Mouse (Mus musculus) CH12.LX (cell line): ENCODE results near the gene Eif3c. TPM values are rescaled to one million over a fixed set of nuclear protein-coding genes. Genes with fewer than 3 reads are reported as not detected.

ENCODE experiments used
- DNase-seq: peaks from one replicate; pipeline ENCODE4 v3.0.0-alpha.2; 2013; ENCODE audit errors: extremely low read depth
- H3K27ac ChIP-seq: 2 replicates; pipeline ENCODE4 v1.5.1; 2012; ENCODE audit warnings: low read depth, mild to moderate bottlenecking, control low read depth, moderate library complexity; ENCODE audit not compliant: insufficient read depth
- H3K27me3 ChIP-seq: replicated peaks from 2 replicates; pipeline ENCODE3; 2012; ENCODE audit warnings: inconsistent platforms
- H3K36me3 ChIP-seq, 2 experiments: replicated peaks in 1 of 2; 2 replicates each; pipeline versions ENCODE3 to v1.6.1; 2012; ENCODE audit warnings: inconsistent platforms in 1 of 2, low read length in 1 of 2, mild to moderate bottlenecking in 1 of 2, mixed read lengths in 1 of 2, moderate library complexity in 1 of 2; ENCODE audit not compliant: control insufficient read depth in 1 of 2, insufficient read depth in 1 of 2
- H3K4me1 ChIP-seq, 2 experiments: 2 replicates each; pipeline ENCODE4 v1.6.1; 2012; ENCODE audit warnings: inconsistent platforms in 1 of 2, moderate library complexity in 1 of 2; ENCODE audit not compliant: insufficient read depth in 2 of 2, control insufficient read depth in 1 of 2
- H3K4me2 ChIP-seq: 2 replicates; pipeline ENCODE4 v1.6.1; 2012; ENCODE audit warnings: low read depth, mild to moderate bottlenecking, control low read depth; ENCODE audit not compliant: poor library complexity, insufficient read depth, severe bottlenecking
- H3K4me3 ChIP-seq, 3 experiments: fragments of 150-350 bp in 1 of 3; sonication (generic) in 1 of 3; replicated peaks in 1 of 3; 2 replicates each; pipeline versions ENCODE3 to v1.5.1; 2011 to 2012; ENCODE audit warnings: low read depth in 2 of 3, low read length in 2 of 3, mild to moderate bottlenecking in 2 of 3, moderate library complexity in 2 of 3, control low read depth in 1 of 3, improper control_type of control experiment in 1 of 3, inconsistent platforms in 1 of 3, mixed read lengths in 1 of 3; ENCODE audit not compliant: poor library complexity in 1 of 3
- H3K79me2 ChIP-seq: replicated peaks from 2 replicates; pipeline ENCODE4 v1.6.1; 2012; ENCODE audit warnings: mild to moderate bottlenecking, moderate library complexity; ENCODE audit not compliant: control insufficient read depth, poor library complexity, insufficient read depth, severe bottlenecking; ENCODE audit errors: extremely low read depth
- H3K9ac ChIP-seq: 2 replicates; pipeline ENCODE4 v1.6.1; 2012; ENCODE audit warnings: low read depth, mild to moderate bottlenecking, control low read depth, moderate library complexity; ENCODE audit not compliant: insufficient read depth
- H3K9me3 ChIP-seq: replicated peaks from 2 replicates; pipeline ENCODE3; 2012; ENCODE audit warnings: low read length, inconsistent platforms, mixed read lengths
- BHLHE40 ChIP-seq: IDR thresholded peaks from 2 replicates; pipeline ENCODE4 v1.6.1; 2011; ENCODE audit warnings: mild to moderate bottlenecking, low read depth, low read length, improper control_type of control experiment
- CHD1 ChIP-seq: IDR thresholded peaks from 2 replicates; pipeline ENCODE4 v1.6.1; 2012; ENCODE audit warnings: low read depth, low read length, improper control_type of control experiment, inconsistent platforms
- CHD2 ChIP-seq: IDR thresholded peaks from 2 replicates; pipeline ENCODE4 v1.6.1; 2011; ENCODE audit warnings: low read length, improper control_type of control experiment
- CTCF ChIP-seq, 2 experiments: IDR thresholded peaks in 1 of 2; conservative IDR thresholded peaks in 1 of 2; 2 replicates each; pipeline ENCODE4 v1.5.1; 2011 to 2012; ENCODE audit warnings: low read depth in 2 of 2, low read length in 2 of 2, improper control_type of control experiment in 1 of 2, inconsistent platforms in 1 of 2, mild to moderate bottlenecking in 1 of 2, moderate library complexity in 1 of 2
- E2F4 ChIP-seq: IDR thresholded peaks from 2 replicates; pipeline ENCODE4 v1.6.1; 2011; ENCODE audit warnings: low read depth, low read length, improper control_type of control experiment; ENCODE audit not compliant: insufficient replicate concordance
- ELF1 ChIP-seq: IDR thresholded peaks from 2 replicates; pipeline ENCODE4 v1.6.1; 2014; ENCODE audit warnings: low read depth, mild to moderate bottlenecking, inconsistent platforms, low read length, improper control_type of control experiment
- EP300 ChIP-seq: IDR thresholded peaks from 2 replicates; pipeline ENCODE4 v1.6.1; 2011; ENCODE audit warnings: low read length, improper control_type of control experiment
- ETS1 ChIP-seq: conservative IDR thresholded peaks from 2 replicates; pipeline ENCODE4 v1.6.1; 2012; ENCODE audit warnings: low read depth, mild to moderate bottlenecking, inconsistent platforms, low read length, improper control_type of control experiment, moderate library complexity
- HCFC1 ChIP-seq: IDR thresholded peaks from 2 replicates; pipeline ENCODE4 v1.6.1; 2012; ENCODE audit warnings: low read depth, mild to moderate bottlenecking, inconsistent platforms, low read length, improper control_type of control experiment
- IRF4 ChIP-seq: IDR thresholded peaks from 2 replicates; pipeline ENCODE4 v1.6.1; 2014; ENCODE audit warnings: low read depth, mild to moderate bottlenecking, inconsistent platforms, low read length, improper control_type of control experiment
- JUN ChIP-seq: IDR thresholded peaks from 2 replicates; pipeline ENCODE4 v1.6.1; 2011; ENCODE audit warnings: low read depth, mild to moderate bottlenecking, low read length, improper control_type of control experiment, moderate library complexity; ENCODE audit not compliant: insufficient read depth
- MAFK ChIP-seq: IDR thresholded peaks from 2 replicates; pipeline ENCODE4 v1.6.1; 2011; ENCODE audit warnings: low read length, improper control_type of control experiment; ENCODE audit not compliant: insufficient replicate concordance
- MEF2A ChIP-seq: IDR thresholded peaks from 2 replicates; pipeline ENCODE4 v1.6.1; 2014; ENCODE audit warnings: low read depth, mild to moderate bottlenecking, inconsistent platforms, low read length, improper control_type of control experiment, borderline replicate concordance
- MXI1 ChIP-seq: IDR thresholded peaks from 2 replicates; pipeline ENCODE4 v1.6.1; 2011; ENCODE audit warnings: mild to moderate bottlenecking, low read depth, low read length, improper control_type of control experiment
- MYC ChIP-seq: IDR thresholded peaks from 2 replicates; pipeline ENCODE4 v1.6.1; 2011; ENCODE audit warnings: low read depth, mild to moderate bottlenecking, improper control_type of control experiment, low read length
- NELFE ChIP-seq: IDR thresholded peaks from 2 replicates; pipeline ENCODE4 v1.6.1; 2011; ENCODE audit warnings: low read depth, low read length, improper control_type of control experiment
- NRF1 ChIP-seq: IDR thresholded peaks from 2 replicates; pipeline ENCODE4 v1.6.1; 2014; ENCODE audit warnings: low read depth, mild to moderate bottlenecking, inconsistent platforms, low read length, improper control_type of control experiment, moderate library complexity
- POLR2A ChIP-seq: IDR thresholded peaks from 2 replicates; pipeline ENCODE4 v1.6.1; 2011; ENCODE audit warnings: low read depth, mild to moderate bottlenecking, improper control_type of control experiment, low read length
- RAD21 ChIP-seq: IDR thresholded peaks from 2 replicates; pipeline ENCODE4 v1.6.1; 2011; ENCODE audit warnings: low read depth, mild to moderate bottlenecking, low read length, improper control_type of control experiment, moderate library complexity
- SMC3 ChIP-seq: IDR thresholded peaks from 2 replicates; pipeline ENCODE4 v1.6.1; 2011; ENCODE audit warnings: low read depth, low read length, improper control_type of control experiment
- TCF12 ChIP-seq: IDR thresholded peaks from 2 replicates; pipeline ENCODE4 v1.6.1; 2014; ENCODE audit warnings: low read depth, mild to moderate bottlenecking, inconsistent platforms, low read length, improper control_type of control experiment
- UBTF ChIP-seq: IDR thresholded peaks from 2 replicates; pipeline ENCODE4 v1.6.1; 2012; ENCODE audit warnings: low read depth, mild to moderate bottlenecking, inconsistent platforms, low read length, improper control_type of control experiment, moderate library complexity
- USF1 ChIP-seq: IDR thresholded peaks from 2 replicates; pipeline ENCODE4 v1.6.1; 2014; ENCODE audit warnings: low read depth, mild to moderate bottlenecking, inconsistent platforms, low read length, improper control_type of control experiment
- USF2 ChIP-seq: conservative IDR thresholded peaks from 2 replicates; pipeline ENCODE4 v1.6.1; 2011; ENCODE audit warnings: low read depth, low read length, improper control_type of control experiment
- ZC3H11A ChIP-seq: IDR thresholded peaks from 2 replicates; pipeline ENCODE4 v1.6.1; 2012; ENCODE audit warnings: low read depth, mild to moderate bottlenecking, inconsistent platforms, low read length, improper control_type of control experiment
- ZMIZ1 ChIP-seq: IDR thresholded peaks from 2 replicates; pipeline ENCODE4 v1.6.1; 2012; ENCODE audit warnings: low read depth, mild to moderate bottlenecking, inconsistent platforms, low read length, improper control_type of control experiment
- ZNF384 ChIP-seq: IDR thresholded peaks from 2 replicates; pipeline ENCODE4 v1.6.1; 2012; ENCODE audit warnings: low read depth, low read length, improper control_type of control experiment, inconsistent platforms
- dilution Hi-C: fragments of 300-500 bp; cut with MboI; formaldehyde crosslinking; loops from 2 replicates; pipeline ENCODE4 v1.14.3; 2020; ENCODE audit warnings: low sequenced_read_pairs; ENCODE audit not compliant: extremely low pct_unique_long_range_greater_than_20kb, extremely low pct_ligation_motif_present
- in situ Hi-C: fragments of 300-500 bp; cut with MboI; formaldehyde crosslinking; loops from 3 replicates; pipeline ENCODE4 v1.14.3; 2019; ENCODE audit warnings: low sequenced_read_pairs, low pct_ligation_motif_present, low pct_unique_long_range_greater_than_20kb, mixed read lengths
- polyA plus RNA-seq: library from polyadenylated mRNA; unstranded; fragments of >175 nt; gene quantifications from 2 replicates; pipeline ENCODE4 v1.2.1, GENCODE M21; 2012; ENCODE audit warnings: low read depth; ENCODE audit not compliant: insufficient read length
- total RNA-seq, 2 experiments: library from RNA; depleted of rRNA; stranded (reverse); fragments of 300-350 nt in 1 of 2; fragments of >200 nt in 1 of 2; gene quantifications; 2 replicates each; pipeline ENCODE4 v1.2.3; 2012 to 2014

The Eif3c gene
- total and polyA plus RNA-seq, 3 experiments, result 202 to 348 (median 276) TPM

DNA sequence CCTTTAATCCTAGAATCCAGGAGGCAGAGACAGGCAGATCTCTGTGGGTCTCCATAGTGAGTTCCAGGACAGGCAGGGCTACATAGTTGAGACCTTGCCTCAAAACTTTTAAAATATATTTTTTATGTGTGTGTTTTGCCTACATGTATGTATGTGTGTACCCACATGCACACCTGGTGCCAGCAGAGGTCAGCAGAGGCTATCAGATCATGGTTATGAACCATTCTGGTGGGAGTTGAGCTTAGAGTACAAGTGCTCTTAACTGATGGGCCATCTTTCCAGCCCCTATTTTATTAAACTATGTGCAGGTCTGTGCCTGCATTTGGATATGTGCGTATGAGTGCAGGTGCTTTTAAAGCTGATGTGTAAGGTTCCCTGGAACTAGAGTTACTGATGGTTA lies 11.4 kb downstream of the Eif3c start:
- Histone ChIP-seq H3K36me3 (peaks cover 83 to 96% of the 10 kb centered on the region in 2 experiments), H3K9ac (no peak overlapping the region), H3K4me2 (no peak overlapping the region), H3K79me2 (peaks cover 19% of the 10 kb centered on the region), H3K9me3 (no peaks in the 10 kb centered on the region), H3K27me3 (no peaks in the 10 kb centered on the region), H3K4me3 (no peak overlapping the region), H3K27ac (no peak overlapping the region), H3K4me1 (no peaks in the 10 kb centered on the region)
- dilution Hi-C loops (no loop called here), in situ Hi-C loops (no loop called here)
- TF ChIP-seq NRF1 (no peak), E2F4 (no peak), EP300 (no peak), NELFE (no peak), MAFK (no peak), JUN (no peak), CHD1 (no peak), SMC3 (peak; percentile 32), MYC (no peak), CHD2 (no peak), HCFC1 (no peak), ELF1 (no peak), RAD21 (peak; percentile 28), ZC3H11A (no peak), IRF4 (no peak), TCF12 (no peak), CTCF (conservative IDR thresholded peaks at IDR 0.05 in 1 of 2, IDR thresholded peaks at IDR 0.05 in 1 of 2; ENCODE audit: low read depth in 2 of 2, low read length in 2 of 2) (peak in 1 of 2 experiments; percentile 54; a peak in 2 of 4 replicates), ZMIZ1 (no peak), ETS1 (no peak), USF2 (no peak), MEF2A (no peak)
- no peak for DNase-seq

DNA sequence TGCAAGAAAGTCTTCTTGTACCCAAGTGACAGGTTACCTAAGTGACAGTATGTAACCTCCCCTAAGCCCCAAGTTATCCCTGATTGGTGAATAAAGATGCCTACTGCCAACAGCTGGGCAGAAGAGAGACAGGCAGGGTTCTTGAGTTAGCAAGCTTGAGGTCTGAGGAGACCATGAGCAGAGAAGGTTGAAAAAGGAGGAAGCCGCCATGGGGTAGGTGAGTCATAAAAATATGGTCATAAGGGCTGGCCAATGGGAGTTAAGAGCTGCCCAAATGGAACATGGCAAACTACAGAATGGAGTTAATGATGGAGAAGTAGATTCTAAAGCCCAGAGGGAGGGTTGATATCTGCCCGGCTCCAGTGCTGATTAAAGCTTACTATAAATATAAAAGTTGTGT lies 20.6 kb downstream of the Eif3c start:
- DNase-seq, result no peak
- Histone ChIP-seq H3K4me1 (no peaks in the 10 kb centered on the region), H3K27me3 (no peaks in the 10 kb centered on the region), H3K4me3 (no peak overlapping the region), H3K79me2 (no peaks in the 10 kb centered on the region; the same call in 1 of the 2 replicates), H3K36me3 (peaks cover 60 to 88% of the 10 kb centered on the region in 2 experiments), H3K4me2 (no peak overlapping the region), H3K9ac (no peak overlapping the region), H3K27ac (no peak overlapping the region), H3K9me3 (no peaks in the 10 kb centered on the region)
- TF ChIP-seq POLR2A (no peak), CHD1 (no peak), BHLHE40 (no peak), CTCF (conservative IDR thresholded peaks at IDR 0.05 in 1 of 2, IDR thresholded peaks at IDR 0.05 in 1 of 2; ENCODE audit: low read depth in 2 of 2, low read length in 2 of 2) (no peak), MAFK (no peak), ELF1 (no peak), E2F4 (no peak), MXI1 (no peak), NRF1 (no peak), USF1 (no peak), ZC3H11A (no peak), ZNF384 (no peak), UBTF (no peak), ETS1 (no peak)
- in situ Hi-C loops, result no loop called here
- dilution Hi-C loops, result no loop called here
